Mouse (Mus musculus): ENCODE results near the gene Vmn1r125. TPM values are rescaled to one million over a fixed set of nuclear protein-coding genes. Genes with fewer than 3 reads are reported as not detected.
"Not testable (repeated sequence)": the region's sequence is repeated elsewhere in the genome, so short reads cannot be mapped to it uniquely, and the experiment has no call there.

Vmn1r125 gene
- not detected in 2 replicates for polyA plus RNA-seq (2014; fragmentation: Nextera tagmentation; extraction: Ambion mirVana)

GRCm38 (mm10) chr7:21271879-21272278, at the start of gene Vmn1r125:
Gene Vmn1r125 (plus strand): TSS chr7:21272179.
- not testable (repeated sequence) for H3K27me3 ChIP-seq (ENCODE audit: control insufficient read depth, insufficient read depth, low read length); H3K4me2 ChIP-seq (replicated peaks; ENCODE audit: low read depth, low read length); H3K4me3 ChIP-seq (ENCODE audit: low read depth, low read length); ATAC-seq (ENCODE audit: insufficient number of reproducible peaks, insufficient read depth, low FRiP score, low read depth); H3K36me3 ChIP-seq (ENCODE audit: control insufficient read depth, insufficient read depth, low read length); H3K4me1 ChIP-seq (ENCODE audit: control insufficient read depth, insufficient read depth, low read length); H3K9ac ChIP-seq (replicated peaks; ENCODE audit: low read depth, low read length); H3K9me3 ChIP-seq (ENCODE audit: control insufficient read depth, low read depth, low read length); H3K27ac ChIP-seq (ENCODE audit: low read length)
- WGBS = 62% methylated on average over 3 of the region's 3 CpGs

- H3K9me3 ChIP-seq (ENCODE audit: control insufficient read depth, low read depth, low read length); ATAC-seq (ENCODE audit: insufficient number of reproducible peaks, insufficient read depth, low FRiP score, low read depth); H3K36me3 ChIP-seq (ENCODE audit: control insufficient read depth, insufficient read depth, low read length); H3K27me3 ChIP-seq (ENCODE audit: control insufficient read depth, insufficient read depth, low read length); H3K9ac ChIP-seq (replicated peaks; ENCODE audit: low read depth, low read length); H3K4me2 ChIP-seq (replicated peaks; ENCODE audit: low read depth, low read length); H3K27ac ChIP-seq (ENCODE audit: low read length); H3K4me1 ChIP-seq (ENCODE audit: control insufficient read depth, insufficient read depth, low read length); H3K4me3 ChIP-seq (ENCODE audit: low read depth, low read length): not testable (repeated sequence)
- 77% methylated on average over 4 of the region's 4 CpGs for WGBS
Measured at GRCm38 (mm10) chr7:21260517-21260916, 11.5 kb upstream of the Vmn1r125 start, which contains the start of gene Vmn1r124. Gene Vmn1r124 (minus strand): TSS chr7:21260617.

GRCm38 (mm10) chr7:21301367-21301766, 29.4 kb downstream of the Vmn1r125 start, which contains the start of gene Vmn1r126:
Gene Vmn1r126 (minus strand): TSS chr7:21301467.
- H3K4me1 ChIP-seq (ENCODE audit: control insufficient read depth, insufficient read depth, low read length); H3K27ac ChIP-seq (ENCODE audit: low read length); ATAC-seq (ENCODE audit: insufficient number of reproducible peaks, insufficient read depth, low FRiP score, low read depth); H3K4me3 ChIP-seq (ENCODE audit: low read depth, low read length); H3K4me2 ChIP-seq (replicated peaks; ENCODE audit: low read depth, low read length); H3K9ac ChIP-seq (replicated peaks; ENCODE audit: low read depth, low read length); H3K9me3 ChIP-seq (ENCODE audit: control insufficient read depth, low read depth, low read length); H3K27me3 ChIP-seq (ENCODE audit: control insufficient read depth, insufficient read depth, low read length); H3K36me3 ChIP-seq (ENCODE audit: control insufficient read depth, insufficient read depth, low read length): not testable (repeated sequence)
- no CpG with 5 or more reads among the region's 5 CpGs for WGBS

- H3K4me3 ChIP-seq (ENCODE audit: low read depth, low read length); H3K27me3 ChIP-seq (ENCODE audit: control insufficient read depth, insufficient read depth, low read length); H3K4me1 ChIP-seq (ENCODE audit: control insufficient read depth, insufficient read depth, low read length); H3K4me2 ChIP-seq (replicated peaks; ENCODE audit: low read depth, low read length); H3K27ac ChIP-seq (ENCODE audit: low read length); ATAC-seq (ENCODE audit: insufficient number of reproducible peaks, insufficient read depth, low FRiP score, low read depth); H3K9me3 ChIP-seq (ENCODE audit: control insufficient read depth, low read depth, low read length); H3K9ac ChIP-seq (replicated peaks; ENCODE audit: low read depth, low read length); H3K36me3 ChIP-seq (ENCODE audit: control insufficient read depth, insufficient read depth, low read length): not testable (repeated sequence)
- WGBS = no CpG with 5 or more reads among the region's 3 CpGs
Measured at GRCm38 (mm10) chr7:21319761-21320160, 47.8 kb downstream of the Vmn1r125 start, which contains the start of gene Vmn1r127. Gene Vmn1r127 (minus strand): TSS chr7:21319861.

Other genes with a start within 250 kb of the Vmn1r125 start
- gene Vmn1r120, start 218.4 kb upstream of the Vmn1r125 start, polyA plus RNA-seq (2014; fragmentation: Nextera tagmentation; extraction: Ambion mirVana) = not detected in 2 replicates
- not detected in 2 replicates for gene Vmn1r121, start 173.7 kb upstream of the Vmn1r125 start, polyA plus RNA-seq (2014; fragmentation: Nextera tagmentation; extraction: Ambion mirVana)
- gene Vmn1r122, start 138.1 kb upstream of the Vmn1r125 start, polyA plus RNA-seq (2014; fragmentation: Nextera tagmentation; extraction: Ambion mirVana) = not detected in 2 replicates
- gene Vmn1r123, start 110.0 kb upstream of the Vmn1r125 start, polyA plus RNA-seq (2014; fragmentation: Nextera tagmentation; extraction: Ambion mirVana) = not detected in 2 replicates
- not detected in 2 replicates for gene Gm5157, start 81.8 kb upstream of the Vmn1r125 start, polyA plus RNA-seq (2014; fragmentation: Nextera tagmentation; extraction: Ambion mirVana)
- not detected in 2 replicates for gene Vmn1r124, start 11.6 kb upstream of the Vmn1r125 start, polyA plus RNA-seq (2014; fragmentation: Nextera tagmentation; extraction: Ambion mirVana)
- gene Vmn1r126, start 29.3 kb downstream of the Vmn1r125 start, polyA plus RNA-seq (2014; fragmentation: Nextera tagmentation; extraction: Ambion mirVana) = not detected in 2 replicates
- not detected in 2 replicates for gene Vmn1r127, start 47.7 kb downstream of the Vmn1r125 start, polyA plus RNA-seq (2014; fragmentation: Nextera tagmentation; extraction: Ambion mirVana)
- gene Vmn1r128, start 77.2 kb downstream of the Vmn1r125 start, polyA plus RNA-seq (2014; fragmentation: Nextera tagmentation; extraction: Ambion mirVana) = not detected in 2 replicates
- gene Vmn1r129, start 89.1 kb downstream of the Vmn1r125 start, polyA plus RNA-seq (2014; fragmentation: Nextera tagmentation; extraction: Ambion mirVana) = not detected in 2 replicates
- not detected in 2 replicates for gene Gm6882, start 160.6 kb downstream of the Vmn1r125 start, polyA plus RNA-seq (2014; fragmentation: Nextera tagmentation; extraction: Ambion mirVana)
- gene Vmn1r130, start 239.6 kb downstream of the Vmn1r125 start, polyA plus RNA-seq (2014; fragmentation: Nextera tagmentation; extraction: Ambion mirVana) = not detected in 2 replicates

All from stomach, embryonic 14.5 days (tissue).